In genomic region chr10:84401189-84401588, GRCm38 (mm10) we compare ENCODE assay signal across 15 mouse cellular contexts. TPM values are rescaled to one million over a fixed set of nuclear protein-coding genes. Genes with fewer than 3 reads are reported as not detected.
DNase-seq lines count a peak whose midpoint lies in the region; ATAC-seq and TF ChIP-seq lines count a peak whose summit lies in the region.
"Had no signal": no experiment of that assay in that cellular context is flagged by ENCODE, and none has a peak within 500 bp of the region (broad histone marks: within the 10 kb centered on the region; RNA-seq: fewer than 3 reads in every experiment).

No protein-coding gene starts in this region.

- H3K9ac ChIP-seq in embryonic facial prominence, embryonic 11.5 days (replicated peaks; ENCODE audit: low read length) = no peak overlapping the region
- no peak overlapping the region for H3K9ac ChIP-seq in hindbrain, embryonic 13.5 days
- H3K9ac ChIP-seq in midbrain, postnatal 0 days (replicated peaks; ENCODE audit: low read length, poor library complexity, severe bottlenecking) = no peak overlapping the region
- no peak overlapping the region for H3K9ac ChIP-seq in liver, embryonic 11.5 days (ENCODE audit: low read depth, low read length)
- H3K9ac ChIP-seq: embryonic facial prominence, embryonic 15.5 days; liver, embryonic 14.5 days; neural tube, embryonic 12.5 days had no signal

- WGBS in embryonic facial prominence, embryonic 11.5 days = 39% methylated on average over 4 of the region's 4 CpGs
- 15% methylated on average over 4 of the region's 4 CpGs for WGBS in hindbrain, embryonic 13.5 days
- 30% methylated on average over 4 of the region's 4 CpGs for WGBS in midbrain, postnatal 0 days
- 67% methylated on average over 4 of the region's 4 CpGs for WGBS in liver, embryonic 11.5 days

- H3K4me1 ChIP-seq in embryonic facial prominence, embryonic 11.5 days (ENCODE audit: control insufficient read depth, insufficient read depth, low read length) = no peaks in the 10 kb centered on the region
- H3K4me1 ChIP-seq in hindbrain, embryonic 13.5 days (replicated peaks) = peaks cover 50% of the 10 kb centered on the region
- H3K4me1 ChIP-seq in midbrain, postnatal 0 days (ENCODE audit: insufficient read depth, low read length) = peaks cover 13% of the 10 kb centered on the region; the same call in 1 of the 2 replicates
- H3K4me1 ChIP-seq in liver, embryonic 11.5 days (replicated peaks; ENCODE audit: control insufficient read depth, insufficient read depth, low read length) = no peaks in the 10 kb centered on the region

- H3K36me3 ChIP-seq in embryonic facial prominence, embryonic 11.5 days (replicated peaks; ENCODE audit: control insufficient read depth, insufficient read depth, low read depth, low read length) = no peaks in the 10 kb centered on the region
- H3K36me3 ChIP-seq in hindbrain, embryonic 13.5 days = no peaks in the 10 kb centered on the region
- no peaks in the 10 kb centered on the region for H3K36me3 ChIP-seq in midbrain, postnatal 0 days (ENCODE audit: insufficient read depth, low read length)
- no peaks in the 10 kb centered on the region for H3K36me3 ChIP-seq in liver, embryonic 11.5 days (ENCODE audit: control insufficient read depth, insufficient read depth, low read length)
- H3K36me3 ChIP-seq: embryonic facial prominence, embryonic 15.5 days; neural tube, embryonic 12.5 days had no signal

- H3K27ac ChIP-seq in left cerebral cortex, adult 2 months = peak overlapping the region; percentile 83
- H3K27ac ChIP-seq in embryonic facial prominence, embryonic 11.5 days (replicated peaks; ENCODE audit: low read depth, low read length) = no peak overlapping the region
- peak overlapping the region; percentile 55; the same call in 1 of the 2 replicates for H3K27ac ChIP-seq in hindbrain, embryonic 13.5 days
- H3K27ac ChIP-seq in midbrain, postnatal 0 days (ENCODE audit: low read depth, low read length) = 0 out of 2 replicates have a peak overlapping the region, but pooled peaks have one; percentile 7
- no peak overlapping the region for H3K27ac ChIP-seq in liver, embryonic 11.5 days (ENCODE audit: low read depth, low read length)
- H3K27ac ChIP-seq: embryonic facial prominence, embryonic 15.5 days; liver, embryonic 14.5 days; neural tube, embryonic 12.5 days had no signal

- H3K4me3 ChIP-seq in left cerebral cortex, adult 2 months = no peak overlapping the region
- no peak overlapping the region for H3K4me3 ChIP-seq in embryonic facial prominence, embryonic 11.5 days (ENCODE audit: low read depth, low read length)
- no peak overlapping the region for H3K4me3 ChIP-seq in hindbrain, embryonic 13.5 days
- no peak overlapping the region for H3K4me3 ChIP-seq in midbrain, postnatal 0 days (ENCODE audit: low read depth, low read length)
- H3K4me3 ChIP-seq in liver, embryonic 11.5 days (ENCODE audit: low read depth, low read length) = no peak overlapping the region
- H3K4me3 ChIP-seq: embryonic facial prominence, embryonic 15.5 days; neural tube, embryonic 12.5 days had no signal

- no peaks in the 10 kb centered on the region for H3K27me3 ChIP-seq in embryonic facial prominence, embryonic 11.5 days (ENCODE audit: control insufficient read depth, insufficient read depth, low read length)
- H3K27me3 ChIP-seq in hindbrain, embryonic 13.5 days = no peaks in the 10 kb centered on the region
- no peaks in the 10 kb centered on the region for H3K27me3 ChIP-seq in midbrain, postnatal 0 days (ENCODE audit: insufficient read depth, low read length)
- no peaks in the 10 kb centered on the region for H3K27me3 ChIP-seq in liver, embryonic 11.5 days (replicated peaks; ENCODE audit: control insufficient read depth, insufficient read depth, low read length)
- H3K27me3 ChIP-seq: embryonic facial prominence, embryonic 15.5 days; neural tube, embryonic 12.5 days had no signal

- DNase-seq in left cerebral cortex, adult 2 months (ENCODE audit: extremely low spot score in 1 of 2, low spot score in 2 of 2) = no peak
- no peak for DNase-seq in left cerebral cortex, postnatal 25 days (ENCODE audit: low spot score in 2 of 2)
- no peak for DNase-seq in embryonic facial prominence, embryonic 11.5 days (ENCODE audit: low spot score)
- DNase-seq in midbrain, postnatal 0 days (ENCODE audit: low spot score) = no peak
- DNase-seq in liver, embryonic 11.5 days (ENCODE audit: low spot score) = no peak
- no peak for DNase-seq in cerebellum, adult 9-10 months
- DNase-seq in kidney, postnatal 10 days = no peak
- DNase-seq: adrenal gland, postnatal 36 days; cerebellum, adult 9-11 months; gastrocnemius, postnatal 36 days had no signal

- ATAC-seq in embryonic facial prominence, embryonic 11.5 days (replicated peaks; ENCODE audit: insufficient number of reproducible peaks, low FRiP score, low TSS enrichment, low read depth) = peak; percentile 53; the same call in 1 of the 2 replicates
- no peak for ATAC-seq in hindbrain, embryonic 13.5 days (ENCODE audit: low FRiP score)
- no peak for ATAC-seq in midbrain, postnatal 0 days (ENCODE audit: low FRiP score)
- ATAC-seq in liver, embryonic 11.5 days (replicated peaks; ENCODE audit: low FRiP score) = no peak
- ATAC-seq: intestine, postnatal 0 days had no signal

- intact Hi-C loops in left cerebral cortex, adult 2 months (cut with DNase I) = no loop called here
- intact Hi-C loops in left cerebral cortex, postnatal 25 days (cut with DNase I) = no loop called here

- no peak overlapping the region for H3K4me2 ChIP-seq in embryonic facial prominence, embryonic 11.5 days (ENCODE audit: low read depth, low read length)
- no peak overlapping the region for H3K4me2 ChIP-seq in hindbrain, embryonic 13.5 days
- no peak overlapping the region for H3K4me2 ChIP-seq in midbrain, postnatal 0 days (ENCODE audit: low read depth, low read length, poor library complexity, severe bottlenecking)
- H3K4me2 ChIP-seq in liver, embryonic 11.5 days = no peak overlapping the region
- H3K4me2 ChIP-seq: embryonic facial prominence, embryonic 15.5 days; neural tube, embryonic 12.5 days had no signal

- no peak for TF ChIP-seq CTCF in left cerebral cortex, adult 2 months (IDR thresholded peaks at IDR 0.05)
- no peak for TF ChIP-seq CTCF in midbrain, postnatal 0 days (IDR thresholded peaks at IDR 0.05)

- H3K9me3 ChIP-seq in embryonic facial prominence, embryonic 11.5 days (replicated peaks; ENCODE audit: control insufficient read depth, low read length) = no peaks in the 10 kb centered on the region
- no peaks in the 10 kb centered on the region for H3K9me3 ChIP-seq in hindbrain, embryonic 13.5 days
- H3K9me3 ChIP-seq in midbrain, postnatal 0 days (ENCODE audit: low read length) = no peaks in the 10 kb centered on the region
- H3K9me3 ChIP-seq in liver, embryonic 11.5 days (ENCODE audit: control insufficient read depth, low read length) = no peaks in the 10 kb centered on the region
- H3K9me3 ChIP-seq: embryonic facial prominence, embryonic 15.5 days; neural tube, embryonic 12.5 days had no signal

RNA-seq across cellular contexts. Expression of gene Nuak1, which starts 39.2 kb away (rescaled TPM):
- 10 to 100 TPM; 72.9 to 87.5 TPM for total RNA-seq in left cerebral cortex, adult 2 months (2021)
- total RNA-seq in left cerebral cortex, postnatal 25 days (2021) = 10 to 100 TPM; 58.3 to 86.5 TPM
- polyA plus RNA-seq in embryonic facial prominence, embryonic 11.5 days (2014; fragmentation: Nextera tagmentation; extraction: Ambion mirVana) = 3.5 and 4.6 TPM in 2 replicates
- 4.6 and 4.8 TPM in 2 replicates for polyA plus RNA-seq in hindbrain, embryonic 13.5 days (2015; fragmentation: Nextera tagmentation; extraction: Ambion mirVana)
- total RNA-seq in midbrain, postnatal 0 days (2014; rRNA removed) = 21.1 and 37.9 TPM in 2 replicates
- 2.2 and 2.7 TPM in 2 replicates for polyA plus RNA-seq in midbrain, postnatal 0 days (2015; fragmentation: Nextera tagmentation; extraction: Ambion mirVana)
- 0.47 and 0.70 TPM in 2 replicates for polyA plus RNA-seq in liver, embryonic 11.5 days (2014; fragmentation: Nextera tagmentation; extraction: Ambion mirVana)

Comparison
In these comparisons a context has a peak if more than half of its experiments do, and no peak if none do; other contexts are left out.
1. H3K27ac ChIP-seq: peak in left cerebral cortex, adult 2 months (single experiment), hindbrain, embryonic 13.5 days (single experiment) and midbrain, postnatal 0 days (single experiment); none in embryonic facial prominence, embryonic 11.5 days (single experiment) and liver, embryonic 11.5 days (single experiment).